Mouse (Mus musculus) heart, adult 2 months (tissue): ENCODE data around the gene Sf3b6.
A peak's percentile ranks its signal among the peaks of the same experiment; 100 is the strongest.

ENCODE experiments used
- CTCF ChIP-seq: fragments of 200-600 bp; IDR thresholded peaks from 2 replicates; pipeline ENCODE4 v1.8.1; 2022; ENCODE audit warnings: antibody characterized with exemption, mild to moderate bottlenecking, moderate library complexity
- EP300 ChIP-seq: fragments of 200-500 bp; IDR thresholded peaks from 2 replicates; pipeline ENCODE4 v1.6.1; 2011; ENCODE audit warnings: low read depth, low read length, control low read depth; ENCODE audit not compliant: insufficient read depth
- POLR2A ChIP-seq: fragments of 200-500 bp; IDR thresholded peaks from 2 replicates; pipeline ENCODE4 v1.6.1; 2011; ENCODE audit warnings: mild to moderate bottlenecking, low read depth, low read length, control low read depth; ENCODE audit not compliant: insufficient read depth

DNA sequence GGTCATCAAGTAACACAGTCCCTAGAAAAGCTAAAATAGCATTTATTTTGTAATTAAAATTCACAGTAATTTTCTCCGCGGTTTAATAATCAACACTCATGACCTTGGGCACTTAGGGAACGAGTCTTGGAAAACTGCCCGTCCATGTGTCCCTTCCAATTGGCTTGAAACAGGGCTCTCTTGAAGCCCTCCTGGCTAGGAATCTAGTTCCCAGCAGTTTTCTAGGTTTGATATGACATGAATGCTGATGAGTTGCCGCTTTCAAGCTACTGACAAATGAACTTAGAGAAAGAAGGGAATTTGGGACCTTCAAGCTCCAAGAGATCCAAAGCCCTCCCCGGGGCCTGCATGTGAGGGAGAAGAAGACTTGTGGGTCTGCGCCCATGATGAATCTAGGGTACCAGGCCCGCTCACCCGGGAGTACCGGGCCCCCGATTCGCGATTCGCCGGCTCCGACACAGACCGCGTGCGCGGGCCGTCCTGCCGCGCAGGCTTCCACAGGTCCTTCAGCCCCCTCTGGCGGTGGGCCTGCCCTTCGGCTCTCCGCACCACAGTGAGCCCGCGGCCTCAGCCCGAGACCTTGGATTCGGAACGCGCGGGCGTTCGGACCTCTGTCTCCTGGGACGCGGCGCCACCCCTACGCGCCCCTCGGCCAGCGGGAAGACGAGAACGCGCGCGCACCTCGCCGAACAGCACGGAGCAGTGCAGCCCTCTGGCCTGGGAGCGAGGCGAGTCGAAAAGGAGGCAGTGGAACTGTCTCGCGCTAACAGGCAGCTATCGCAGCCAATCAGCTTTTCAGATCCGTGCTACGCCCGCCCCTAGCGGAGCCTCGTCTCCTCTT, 48.6 kb upstream of the Sf3b6 start, which contains the start of the genes Pfn4 and Fam228b:
- peak; percentile 98 for TF ChIP-seq CTCF
- peak; percentile 53; the same call in 1 of the 2 replicates for TF ChIP-seq POLR2A
- no peak for TF ChIP-seq EP300
